Mouse (Mus musculus): ENCODE results near the gene Wfdc21. TPM values are rescaled to one million over a fixed set of nuclear protein-coding genes. Genes with fewer than 3 reads are reported as not detected.

The Wfdc21 gene
- total and polyA plus RNA-seq, 3 experiments, result not detected

DNA sequence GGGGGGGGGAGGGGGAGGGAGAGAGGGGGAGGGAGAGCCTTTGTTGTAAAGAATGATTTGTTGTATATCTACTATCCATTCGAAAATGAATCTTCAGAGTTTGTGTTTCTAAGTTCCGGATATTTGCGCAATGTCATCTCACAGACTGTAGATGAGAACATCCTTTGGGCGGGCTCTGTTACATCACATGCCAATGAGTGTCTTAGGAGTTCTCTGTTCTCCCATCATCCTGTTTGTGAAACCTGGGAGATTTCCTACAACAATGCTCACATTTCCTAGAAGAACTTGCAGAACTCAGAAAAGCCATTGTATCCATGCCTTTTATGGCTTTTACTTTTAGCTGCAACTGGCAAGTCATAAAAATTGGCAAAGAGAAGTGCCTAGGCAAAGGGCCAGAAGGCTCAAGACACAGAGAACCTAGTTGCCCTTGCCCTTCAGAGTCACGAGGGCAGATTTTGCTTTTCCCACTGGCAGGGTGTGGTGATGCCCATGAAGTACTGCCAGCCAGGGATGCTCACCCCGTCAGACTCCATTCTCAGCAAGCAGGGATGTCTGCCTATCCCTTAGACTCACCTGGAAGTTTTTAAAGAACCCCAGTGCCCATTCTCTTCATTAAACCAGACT lies 29.6 kb upstream of the Wfdc21 start:
- no peak for DNase-seq (ENCODE audit: low read depth, low spot score)
- no peak overlapping the region for H3K27ac ChIP-seq (ENCODE audit: control insufficient read depth, low read depth, low read length)
- no peaks in the 10 kb centered on the region for H3K9me3 ChIP-seq (replicated peaks; ENCODE audit: insufficient read depth, low read length)
- H3K9ac ChIP-seq (ENCODE audit: control insufficient read depth, low read depth, low read length, poor library complexity, severe bottlenecking), result no peak overlapping the region
- H3K79me2 ChIP-seq (ENCODE audit: control insufficient read depth, insufficient read depth, low read length, poor library complexity), result no peaks in the 10 kb centered on the region
- no peaks in the 10 kb centered on the region for H3K36me3 ChIP-seq (ENCODE audit: control insufficient read depth in 1 of 2, insufficient read depth in 2 of 2, low read length in 2 of 2)
- H3K27me3 ChIP-seq (ENCODE audit: control insufficient read depth in 1 of 2, insufficient read depth in 2 of 2, low read length in 2 of 2), result peaks cover 5 to 8% of the 10 kb centered on the region in 2 experiments; a peak in 3 of 4 replicates
- no peaks in the 10 kb centered on the region for H3K4me1 ChIP-seq (ENCODE audit: control insufficient read depth in 1 of 2, insufficient read depth in 2 of 2, low read length in 2 of 2)
- no peak for TF ChIP-seq HCFC1 (IDR thresholded peaks at IDR 0.05; ENCODE audit: low read depth, low read length)
- TF ChIP-seq GABPA (IDR thresholded peaks at IDR 0.05; ENCODE audit: low read depth, low read length), result no peak
- no peak for TF ChIP-seq MXI1 (IDR thresholded peaks at IDR 0.05; ENCODE audit: low read depth, low read length)
- no peak overlapping the region for H3K4me3 ChIP-seq (ENCODE audit: control insufficient read depth in 1 of 2, insufficient read depth in 1 of 2, low read depth in 2 of 2, low read length in 2 of 2)

DNA sequence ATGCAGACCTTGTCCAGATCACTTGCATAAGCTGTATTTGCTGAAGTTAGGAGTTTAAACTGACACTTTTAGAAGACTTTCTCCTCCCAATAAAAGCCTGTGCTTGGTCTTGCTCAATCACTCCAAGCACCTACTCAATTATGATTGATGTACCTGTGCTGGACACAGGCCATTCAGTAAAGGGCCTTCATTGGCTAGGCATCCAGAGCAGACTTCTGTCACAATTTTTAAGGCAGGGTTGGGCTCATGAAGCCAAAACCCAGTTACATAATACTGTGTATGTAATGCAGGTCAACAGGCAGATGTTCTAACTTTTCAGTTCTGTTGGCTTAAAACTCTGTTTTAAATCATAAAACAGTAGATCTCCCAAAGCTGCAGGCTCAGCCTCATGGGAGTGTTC lies 26.0 kb upstream of the Wfdc21 start:
- H3K4me3 ChIP-seq (ENCODE audit: control insufficient read depth in 1 of 2, insufficient read depth in 1 of 2, low read depth in 2 of 2, low read length in 2 of 2), result no peak overlapping the region
- TF ChIP-seq NRF1 (IDR thresholded peaks at IDR 0.05; ENCODE audit: insufficient read depth, low read depth, low read length, poor library complexity, severe bottlenecking), result no peak
- no peak for TF ChIP-seq USF1 (IDR thresholded peaks at IDR 0.05; ENCODE audit: low read depth, low read length)
- no peak for TF ChIP-seq MYB (IDR thresholded peaks at IDR 0.05; ENCODE audit: low read depth, low read length)
- TF ChIP-seq TCF12 (IDR thresholded peaks at IDR 0.05; ENCODE audit: low read depth, low read length), result no peak
- TF ChIP-seq NELFE (IDR thresholded peaks at IDR 0.05; ENCODE audit: low read depth, low read length), result no peak
- no peak for TF ChIP-seq MEF2A (IDR thresholded peaks at IDR 0.05; ENCODE audit: extremely low read depth, insufficient replicate concordance, low read depth, low read length, poor library complexity, severe bottlenecking)
- TF ChIP-seq MXI1 (IDR thresholded peaks at IDR 0.05; ENCODE audit: low read depth, low read length), result no peak
- TF ChIP-seq MAFK (IDR thresholded peaks at IDR 0.05; ENCODE audit: borderline replicate concordance, low read depth, low read length), result no peak
- no peak for TF ChIP-seq JUND (IDR thresholded peaks at IDR 0.05; ENCODE audit: low read depth, low read length)
- H3K9ac ChIP-seq (ENCODE audit: control insufficient read depth, low read depth, low read length, poor library complexity, severe bottlenecking), result no peak overlapping the region
- H3K27me3 ChIP-seq (ENCODE audit: control insufficient read depth in 1 of 2, insufficient read depth in 2 of 2, low read length in 2 of 2), result peaks cover 4 to 8% of the 10 kb centered on the region in 2 experiments; a peak in 3 of 4 replicates
- no peaks in the 10 kb centered on the region for H3K4me1 ChIP-seq (ENCODE audit: control insufficient read depth in 1 of 2, insufficient read depth in 2 of 2, low read length in 2 of 2)
- no peaks in the 10 kb centered on the region for H3K9me3 ChIP-seq (replicated peaks; ENCODE audit: insufficient read depth, low read length)
- H3K36me3 ChIP-seq (ENCODE audit: control insufficient read depth in 1 of 2, insufficient read depth in 2 of 2, low read length in 2 of 2), result no peaks in the 10 kb centered on the region
- H3K27ac ChIP-seq (ENCODE audit: control insufficient read depth, low read depth, low read length), result no peak overlapping the region
- H3K79me2 ChIP-seq (ENCODE audit: control insufficient read depth, insufficient read depth, low read length, poor library complexity), result no peaks in the 10 kb centered on the region
- no peak for DNase-seq (ENCODE audit: low read depth, low spot score)

DNA sequence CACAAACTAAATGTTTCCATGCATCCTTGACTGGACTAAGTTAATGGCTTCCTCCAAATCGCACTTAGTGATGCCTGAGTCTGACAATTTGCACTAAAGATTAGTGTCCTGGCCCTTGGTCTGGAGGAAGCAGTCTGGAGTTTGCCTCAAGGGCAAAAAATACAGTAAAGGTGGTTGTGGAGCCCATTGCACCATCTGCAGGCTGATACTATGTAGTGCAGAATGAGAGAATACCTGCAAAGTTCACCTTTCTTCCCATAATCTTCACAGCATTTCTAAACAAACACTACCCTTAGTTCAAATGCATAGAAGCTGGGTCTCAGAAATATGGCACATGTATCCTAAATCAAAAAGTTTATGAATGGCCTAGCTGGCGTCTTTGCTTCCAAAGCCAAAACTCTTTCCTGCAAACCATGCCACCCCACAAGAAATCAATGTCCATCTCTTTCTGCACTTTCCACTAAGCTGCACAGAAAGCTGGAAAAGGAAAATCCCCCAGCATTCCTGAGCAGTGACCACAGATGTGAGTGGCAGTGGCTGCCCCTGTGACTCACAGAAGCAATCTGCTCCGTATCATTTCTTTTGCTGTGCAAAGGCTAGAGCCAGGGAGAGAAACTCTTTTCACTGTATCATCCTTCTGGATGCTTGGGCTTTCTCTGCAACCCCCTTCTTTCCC lies 17.8 kb upstream of the Wfdc21 start:
- no peak overlapping the region for H3K4me3 ChIP-seq (ENCODE audit: control insufficient read depth in 1 of 2, insufficient read depth in 1 of 2, low read depth in 2 of 2, low read length in 2 of 2)
- H3K4me1 ChIP-seq (ENCODE audit: control insufficient read depth in 1 of 2, insufficient read depth in 2 of 2, low read length in 2 of 2), result no peaks in the 10 kb centered on the region
- no peaks in the 10 kb centered on the region for H3K79me2 ChIP-seq (ENCODE audit: control insufficient read depth, insufficient read depth, low read length, poor library complexity)
- H3K27ac ChIP-seq (ENCODE audit: control insufficient read depth, low read depth, low read length), result no peak overlapping the region
- no peak overlapping the region for H3K9ac ChIP-seq (ENCODE audit: control insufficient read depth, low read depth, low read length, poor library complexity, severe bottlenecking)
- peaks cover 9 to 10% of the 10 kb centered on the region in 2 experiments for H3K27me3 ChIP-seq (ENCODE audit: control insufficient read depth in 1 of 2, insufficient read depth in 2 of 2, low read length in 2 of 2)
- H3K36me3 ChIP-seq (ENCODE audit: control insufficient read depth in 1 of 2, insufficient read depth in 2 of 2, low read length in 2 of 2), result no peaks in the 10 kb centered on the region
- peak; percentile 27 for DNase-seq (ENCODE audit: low read depth, low spot score)
- no peaks in the 10 kb centered on the region for H3K9me3 ChIP-seq (replicated peaks; ENCODE audit: insufficient read depth, low read length)
- no peak for TF ChIP-seq ZNF384 (IDR thresholded peaks at IDR 0.05; ENCODE audit: low read depth, low read length)
- peak; percentile 81 for TF ChIP-seq SMC3 (IDR thresholded peaks at IDR 0.05; ENCODE audit: low read depth, low read length)
- TF ChIP-seq ZMIZ1 (IDR thresholded peaks at IDR 0.05; ENCODE audit: low read depth, low read length), result no peak
- no peak for TF ChIP-seq NELFE (IDR thresholded peaks at IDR 0.05; ENCODE audit: low read depth, low read length)
- peak in 2 of 3 experiments; percentile 32 to 63; a peak in 2 of 6 replicates for TF ChIP-seq CTCF (IDR thresholded peaks at IDR 0.05 in 2 of 3, conservative IDR thresholded peaks at IDR 0.05 in 1 of 3; ENCODE audit: control insufficient read depth in 1 of 3, insufficient read depth in 1 of 3, low read depth in 2 of 3, low read length in 3 of 3, poor library complexity in 1 of 3, severe bottlenecking in 1 of 3)
- peak; percentile 61 for TF ChIP-seq RAD21 (IDR thresholded peaks at IDR 0.05; ENCODE audit: low read depth, low read length)
- no peak for TF ChIP-seq USF2 (IDR thresholded peaks at IDR 0.05; ENCODE audit: borderline replicate concordance in 1 of 2, insufficient read depth in 1 of 2, low read depth in 1 of 2, low read length in 2 of 2)
- TF ChIP-seq EP300 (IDR thresholded peaks at IDR 0.05; ENCODE audit: low read depth in 1 of 2, low read length in 2 of 2), result no peak
- no peak for TF ChIP-seq BHLHE40 (IDR thresholded peaks at IDR 0.05; ENCODE audit: borderline replicate concordance, low read depth, low read length)
- no peak for TF ChIP-seq ELF1 (IDR thresholded peaks at IDR 0.05; ENCODE audit: low read depth, low read length)
- no peak for TF ChIP-seq CHD1 (IDR thresholded peaks at IDR 0.05; ENCODE audit: low read depth, low read length)
- TF ChIP-seq MYB (IDR thresholded peaks at IDR 0.05; ENCODE audit: low read depth, low read length), result no peak
- no peak for TF ChIP-seq ZKSCAN1 (IDR thresholded peaks at IDR 0.05; ENCODE audit: low read depth, low read length)
- no peak for TF ChIP-seq RCOR1 (IDR thresholded peaks at IDR 0.05; ENCODE audit: low read depth, low read length)

Data from MEL (cell line).